8 mouse cellular contexts compared by ENCODE assay signal in genomic region chr2:170856085-170856484, GRCm38 (mm10).
DNase-seq lines count a peak whose midpoint lies in the region; ATAC-seq and TF ChIP-seq lines count a peak whose summit lies in the region.

No protein-coding gene starts in this region.

- H3K9ac ChIP-seq in embryonic facial prominence, embryonic 12.5 days = no peak overlapping the region
- no peak overlapping the region for H3K9ac ChIP-seq in lung, embryonic 15.5 days

- intact Hi-C loops in gastrocnemius, postnatal 36 days (cut with DNase I) = no loop called here

- TF ChIP-seq POLR2A in kidney, adult 2 months (IDR thresholded peaks at IDR 0.05; ENCODE audit: low read depth, low read length) = no peak

- no peak overlapping the region for H3K4me3 ChIP-seq in kidney, adult 2 months (ENCODE audit: insufficient read depth, low read depth, low read length)
- no peak overlapping the region for H3K4me3 ChIP-seq in embryonic facial prominence, embryonic 12.5 days
- no peak overlapping the region for H3K4me3 ChIP-seq in lung, embryonic 15.5 days

- ATAC-seq in embryonic facial prominence, embryonic 12.5 days (ENCODE audit: insufficient number of reproducible peaks, insufficient read depth, low FRiP score, low TSS enrichment) = no peak
- peak; percentile 65; the same call in 1 of the 2 replicates for ATAC-seq in lung, embryonic 15.5 days (ENCODE audit: borderline replicate concordance, extremely low read depth, low FRiP score, low TSS enrichment)
- ATAC-seq in erythroid progenitor cell, adult 5-6 weeks (replicated peaks; ENCODE audit: low FRiP score, poor library complexity, severe bottlenecking) = no peak

- no peaks in the 10 kb centered on the region for H3K36me3 ChIP-seq in kidney, adult 2 months (ENCODE audit: control insufficient read depth, insufficient read depth, low read length)
- no peaks in the 10 kb centered on the region for H3K36me3 ChIP-seq in embryonic facial prominence, embryonic 12.5 days
- no peaks in the 10 kb centered on the region for H3K36me3 ChIP-seq in lung, embryonic 15.5 days

- H3K4me1 ChIP-seq in kidney, adult 2 months (ENCODE audit: control insufficient read depth, insufficient read depth, low read length) = no peaks in the 10 kb centered on the region
- peaks cover 11% of the 10 kb centered on the region; the same call in 1 of the 2 replicates for H3K4me1 ChIP-seq in embryonic facial prominence, embryonic 12.5 days
- peaks cover 8% of the 10 kb centered on the region for H3K4me1 ChIP-seq in lung, embryonic 15.5 days

- WGBS in kidney, adult 2 months = 40% methylated on average over 5 of the region's 5 CpGs
- 28% methylated on average over 5 of the region's 5 CpGs for WGBS in embryonic facial prominence, embryonic 12.5 days
- 28% methylated on average over 5 of the region's 5 CpGs for WGBS in lung, embryonic 15.5 days

- no peak for TF ChIP-seq CTCF in kidney, adult 2 months (conservative IDR thresholded peaks at IDR 0.05; ENCODE audit: insufficient read depth, insufficient read length, low read depth, low read length)

- H3K27ac ChIP-seq in kidney, adult 2 months (ENCODE audit: insufficient read depth, low read depth, low read length) = no peak overlapping the region
- H3K27ac ChIP-seq in embryonic facial prominence, embryonic 12.5 days = peak overlapping the region; percentile 42; the same call in 1 of the 2 replicates
- H3K27ac ChIP-seq in lung, embryonic 15.5 days = peak overlapping the region; percentile 42

- H3K9me3 ChIP-seq in embryonic facial prominence, embryonic 12.5 days = no peaks in the 10 kb centered on the region
- no peaks in the 10 kb centered on the region for H3K9me3 ChIP-seq in lung, embryonic 15.5 days

- no peaks in the 10 kb centered on the region for H3K27me3 ChIP-seq in kidney, adult 2 months (replicated peaks; ENCODE audit: control insufficient read depth, insufficient read depth, low read length)
- H3K27me3 ChIP-seq in embryonic facial prominence, embryonic 12.5 days = no peaks in the 10 kb centered on the region
- no peaks in the 10 kb centered on the region for H3K27me3 ChIP-seq in lung, embryonic 15.5 days

- H3K4me2 ChIP-seq in embryonic facial prominence, embryonic 12.5 days (replicated peaks) = no peak overlapping the region
- no peak overlapping the region for H3K4me2 ChIP-seq in lung, embryonic 15.5 days

- DNase-seq in kidney, adult 2 months = peak; percentile 6
- no peak for DNase-seq in kidney, adult 9 months
- DNase-seq in gastrocnemius, postnatal 36 days = peak; percentile 30 to 49
- no peak for DNase-seq in liver
- no peak for DNase-seq in retina, embryonic 14.5 days (ENCODE audit: low spot score)

Comparison
In these comparisons a context has a peak if more than half of its experiments do, and no peak if none do; other contexts are left out.
1. DNase-seq: peak in kidney, adult 2 months (single experiment) and gastrocnemius, postnatal 36 days (2 of 2); none in kidney, adult 9 months (single experiment), liver (single experiment) and retina, embryonic 14.5 days (single experiment).